Mouse (Mus musculus) spleen, postnatal 14 days (tissue): ENCODE results near the gene Ranbp1.
A peak's percentile ranks its signal among the peaks of the same experiment; 100 is the strongest.

ENCODE experiments used
- DNase-seq, 2 experiments: peaks; one replicate each; pipeline ENCODE4 v3.0.0; 2021 to 2022; ENCODE audit warnings: low spot score in 2 of 2

Gene Ranbp1

GRCm38 (mm10) chr16:18234671-18235388 is 13.7 kb downstream of the Ranbp1 start, which contains the start of gene Zdhhc8:
Gene Zdhhc8, minus strand, starts transcription at chr16:18235136.
- DNase-seq: peak in 1 of 2 experiments; percentile 34

DNA sequence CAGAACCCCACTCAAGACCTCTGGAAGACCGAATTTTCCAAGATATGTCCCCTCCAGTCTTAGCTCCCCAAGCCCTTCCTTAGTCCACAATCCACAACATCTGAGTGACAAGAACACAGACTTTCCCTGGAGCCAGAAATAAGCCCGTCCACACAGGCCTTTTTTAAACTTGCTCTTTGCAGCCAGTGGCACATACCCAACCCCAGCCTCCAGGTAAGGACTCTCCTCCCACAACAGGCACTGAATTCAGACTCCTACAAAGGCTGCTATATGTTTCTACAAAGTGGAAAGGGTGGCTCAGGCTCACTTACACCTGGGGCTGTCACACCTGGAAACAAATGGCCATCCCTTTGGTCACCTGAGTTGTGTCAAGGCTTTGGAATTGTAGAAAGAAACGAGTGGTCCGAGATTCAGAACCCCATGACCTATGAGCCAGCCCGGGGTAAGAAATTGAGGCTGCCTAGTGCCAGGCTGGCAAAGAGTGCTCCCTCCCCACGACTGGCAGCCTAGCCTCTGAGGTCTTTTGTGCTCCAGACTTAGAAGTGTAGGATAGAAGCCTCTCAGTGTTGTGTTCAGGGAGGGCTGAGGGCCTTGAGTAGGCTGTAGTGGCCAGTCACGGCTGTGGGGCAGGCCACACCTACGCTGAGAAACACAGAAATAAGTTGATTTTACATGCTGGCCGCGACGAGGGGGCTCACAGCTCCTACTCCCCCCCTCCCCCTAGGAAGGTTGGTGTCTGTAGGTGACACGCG is 14.4 kb downstream of the Ranbp1 start:
- DNase-seq: no peak

DNA sequence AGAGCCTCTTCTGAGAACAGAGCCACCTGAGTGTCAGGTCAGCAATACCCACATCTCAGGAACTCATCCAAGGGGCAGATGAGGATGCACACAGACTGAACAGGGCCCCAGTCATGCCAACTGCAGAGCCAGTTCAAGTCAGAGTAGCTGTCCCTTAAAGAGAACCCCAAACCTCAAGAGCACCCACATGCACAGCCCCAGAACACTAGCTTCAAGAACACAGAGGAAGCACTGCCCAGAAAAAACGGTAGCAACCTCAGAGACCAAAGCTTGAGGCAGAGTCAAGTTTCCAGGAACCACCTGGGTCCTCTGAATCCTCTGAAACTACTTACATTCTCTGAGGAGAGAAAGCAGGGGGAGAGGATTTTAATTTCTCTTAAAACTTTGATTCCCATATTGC is 15.1 kb downstream of the Ranbp1 start:
- DNase-seq: no peak

GRCm38 (mm10) chr16:18231451-18231850 is 17.1 kb downstream of the Ranbp1 start:
- no peak for DNase-seq

DNA sequence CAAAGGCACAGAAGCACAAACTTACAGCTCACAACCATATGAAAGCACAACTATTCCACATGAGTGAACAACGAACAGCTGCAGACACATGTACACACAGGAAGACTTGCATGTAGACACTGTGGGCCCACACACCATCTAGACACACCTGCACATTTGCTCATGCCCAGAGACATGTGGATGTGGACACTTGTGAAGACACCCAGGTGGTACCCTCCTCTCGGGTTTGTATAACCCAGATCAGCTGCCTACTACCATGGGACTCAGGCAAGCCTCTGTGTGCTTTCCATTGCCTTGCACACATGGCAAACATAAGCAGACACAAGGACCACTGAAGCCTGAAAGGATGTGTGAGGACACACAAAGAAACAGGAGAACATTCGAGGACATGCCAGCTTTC is 17.5 kb downstream of the Ranbp1 start:
- no peak for DNase-seq

DNA sequence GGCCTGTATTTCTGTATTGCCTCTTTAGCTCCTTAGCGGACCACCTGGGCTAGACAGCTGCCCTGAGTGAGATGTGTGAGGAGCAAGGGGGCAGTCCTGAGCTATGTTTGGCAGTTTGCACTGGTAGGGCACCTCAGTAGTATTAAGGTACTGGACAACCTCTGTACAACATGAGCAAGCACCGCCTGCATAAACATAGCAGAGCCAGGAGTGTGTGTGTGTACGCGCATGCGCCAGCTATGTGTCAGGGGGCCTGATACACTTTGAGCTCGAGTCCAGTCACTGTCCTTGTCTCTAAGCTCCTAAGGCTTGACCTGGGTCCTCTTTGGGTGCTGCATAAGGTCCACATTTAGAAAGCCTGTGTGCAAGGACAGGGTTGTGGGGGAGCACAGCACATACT is 17.9 kb downstream of the Ranbp1 start:
- DNase-seq: no peak

- DNase-seq: no peak
Observed at GRCm38 (mm10) chr16:18229622-18230021, 18.9 kb downstream of the Ranbp1 start.

DNA sequence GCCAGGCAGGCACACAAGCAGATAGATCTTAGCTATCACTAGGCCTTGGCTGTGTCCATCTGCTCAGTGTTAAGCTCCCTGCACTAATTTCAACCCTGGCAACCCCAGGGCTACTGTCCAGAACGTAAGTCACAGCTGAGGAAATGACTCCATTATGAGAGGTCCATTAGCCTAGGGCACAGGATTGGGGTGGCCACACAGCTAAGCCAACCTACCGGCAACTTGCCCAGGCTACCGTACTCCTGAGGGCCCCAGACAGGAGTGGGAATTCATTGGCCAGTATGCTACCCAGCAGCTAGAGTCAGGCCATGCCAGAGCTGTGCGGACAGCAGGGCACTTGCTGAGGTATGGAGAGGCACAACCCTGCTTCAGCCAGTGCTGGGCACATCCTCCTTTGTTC is 19.7 kb downstream of the Ranbp1 start:
- no peak for DNase-seq

DNA sequence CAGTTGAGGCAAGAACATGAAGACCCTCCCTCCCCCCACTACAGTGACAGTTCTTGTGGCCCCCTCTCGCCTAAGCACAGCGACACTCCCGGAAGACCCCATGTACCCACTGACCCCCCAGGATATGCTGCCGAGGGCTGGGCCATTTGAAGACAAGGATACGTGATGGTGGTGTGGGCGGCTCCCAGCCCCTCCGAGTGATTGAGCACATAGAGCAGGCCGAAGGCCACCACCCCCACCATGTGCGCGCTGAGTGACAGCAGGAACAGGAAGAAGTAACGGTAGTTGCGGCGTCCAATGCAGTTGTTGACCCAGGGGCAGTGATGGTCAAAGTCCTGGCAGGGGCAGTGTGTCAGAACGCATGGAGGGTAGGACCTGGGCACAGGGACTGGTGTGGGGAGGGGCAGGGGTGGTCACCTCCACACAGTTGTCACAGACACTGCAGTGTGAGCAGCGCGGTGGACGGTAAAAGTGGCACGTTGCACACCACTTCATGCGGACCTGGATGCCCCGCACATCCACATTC is 20.6 kb downstream of the Ranbp1 start:
- no peak for DNase-seq

DNA sequence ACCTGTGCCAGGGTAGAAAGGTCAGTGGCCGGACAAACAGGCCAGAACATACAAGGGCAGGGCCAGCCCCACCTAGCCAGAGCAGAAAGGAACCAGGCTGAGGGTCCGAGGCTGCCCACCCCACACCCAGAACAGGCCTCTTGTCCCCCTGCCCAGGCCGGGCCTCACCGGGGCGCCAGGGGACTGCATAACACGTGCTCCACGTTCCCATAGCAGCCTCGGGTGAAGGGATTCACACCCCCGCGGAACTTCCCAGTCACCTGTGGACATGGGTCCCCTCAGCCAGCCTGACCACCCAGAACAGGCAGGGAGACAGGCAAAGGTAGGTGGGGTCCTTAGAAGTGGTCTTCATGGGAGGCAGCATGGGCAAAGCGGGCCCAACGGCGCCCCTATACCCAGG is 21.3 kb downstream of the Ranbp1 start:
- no peak for DNase-seq

GRCm38 (mm10) chr16:18222188-18222587 is 26.3 kb downstream of the Ranbp1 start:
- DNase-seq: no peak

- no peak for DNase-seq
Observed at GRCm38 (mm10) chr16:18221543-18221898, 27.0 kb downstream of the Ranbp1 start.

GRCm38 (mm10) chr16:18220856-18221542 is 27.5 kb downstream of the Ranbp1 start:
- no peak for DNase-seq

DNA sequence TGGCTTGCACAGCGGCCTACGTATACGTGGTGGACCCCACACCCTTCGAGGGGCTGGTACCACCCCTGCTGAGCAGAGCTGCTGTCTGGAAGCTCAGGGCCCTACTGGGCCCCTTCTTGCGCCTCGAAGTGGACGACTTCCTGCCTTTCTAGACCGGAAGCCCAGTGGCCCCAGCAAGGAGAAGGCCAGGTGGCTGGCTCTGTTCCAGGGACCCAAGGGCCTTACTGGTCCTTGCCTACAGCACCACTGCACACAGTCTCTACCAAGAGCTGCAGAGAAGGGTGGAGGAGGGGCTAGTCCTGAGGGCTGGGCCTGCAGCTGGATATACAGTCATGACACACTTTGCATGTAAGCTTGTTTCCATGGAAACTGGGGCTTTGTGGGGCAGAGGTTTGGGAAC is 28.5 kb downstream of the Ranbp1 start:
- no peak for DNase-seq

DNA sequence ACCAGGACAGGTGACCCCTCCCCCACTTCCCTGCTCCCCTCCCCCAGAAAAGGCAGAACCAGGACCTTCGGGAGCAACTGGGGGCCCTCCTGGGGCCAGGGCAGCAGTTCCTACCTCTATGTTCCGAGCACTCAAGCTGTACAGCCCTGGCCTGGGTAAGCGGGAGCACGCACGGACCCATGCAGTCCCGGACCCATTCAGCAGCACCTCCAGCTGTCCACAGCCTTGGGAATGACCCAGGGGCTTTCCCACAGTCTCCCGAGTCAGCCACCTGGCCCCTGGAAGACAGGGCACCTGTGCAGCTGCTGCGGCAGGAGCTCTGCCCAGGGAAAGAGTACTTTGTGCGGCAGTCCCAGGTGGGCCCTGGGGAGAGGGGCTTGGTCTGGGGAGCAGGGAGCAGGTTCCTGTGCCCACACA is 29.9 kb downstream of the Ranbp1 start:
- DNase-seq: no peak

- no peak for DNase-seq
Observed at GRCm38 (mm10) chr16:18217579-18217978, 31.0 kb downstream of the Ranbp1 start, which contains the start of gene Ccdc188. Gene Ccdc188, plus strand, starts transcription at chr16:18217879.

DNA sequence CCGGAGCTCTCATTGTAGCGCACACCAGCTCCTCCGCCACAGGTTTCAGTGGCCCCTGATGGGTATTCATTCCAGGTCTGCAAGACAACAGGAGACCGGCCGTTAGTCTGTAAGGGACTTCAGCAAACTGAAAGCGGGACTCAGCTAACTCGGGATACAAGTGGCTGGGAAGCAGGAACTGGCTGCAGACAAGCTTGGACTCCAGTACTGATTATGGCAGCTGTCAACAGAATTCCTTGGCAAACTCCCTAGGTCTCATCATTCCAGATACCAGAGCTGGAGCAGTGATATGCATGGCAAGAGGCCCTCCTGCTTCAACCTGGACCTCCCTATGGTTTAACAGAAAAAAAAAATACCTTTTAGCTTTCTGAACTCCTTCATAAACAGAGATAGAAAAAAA is 33.7 kb downstream of the Ranbp1 start:
- DNase-seq: no peak

DNA sequence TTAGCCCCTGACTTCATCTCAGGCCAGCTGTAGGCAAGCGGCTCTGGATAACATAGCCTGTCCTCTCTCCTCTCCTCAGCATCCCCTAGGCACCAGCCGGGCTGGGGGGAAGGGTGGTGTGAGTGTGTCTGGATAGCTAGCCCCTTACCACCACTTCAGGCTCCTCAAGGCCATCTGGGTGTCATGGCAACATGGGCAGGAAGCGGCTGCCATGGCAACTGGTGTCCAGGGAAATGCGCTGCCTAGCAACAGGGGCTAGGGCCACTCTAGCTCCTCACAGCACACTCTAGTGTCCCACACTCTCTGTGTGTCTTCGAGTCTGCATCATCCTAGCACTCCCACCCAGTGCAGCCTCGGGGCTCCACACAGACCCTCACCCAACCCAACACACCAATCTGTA is 34.8 kb downstream of the Ranbp1 start:
- no peak for DNase-seq

DNA sequence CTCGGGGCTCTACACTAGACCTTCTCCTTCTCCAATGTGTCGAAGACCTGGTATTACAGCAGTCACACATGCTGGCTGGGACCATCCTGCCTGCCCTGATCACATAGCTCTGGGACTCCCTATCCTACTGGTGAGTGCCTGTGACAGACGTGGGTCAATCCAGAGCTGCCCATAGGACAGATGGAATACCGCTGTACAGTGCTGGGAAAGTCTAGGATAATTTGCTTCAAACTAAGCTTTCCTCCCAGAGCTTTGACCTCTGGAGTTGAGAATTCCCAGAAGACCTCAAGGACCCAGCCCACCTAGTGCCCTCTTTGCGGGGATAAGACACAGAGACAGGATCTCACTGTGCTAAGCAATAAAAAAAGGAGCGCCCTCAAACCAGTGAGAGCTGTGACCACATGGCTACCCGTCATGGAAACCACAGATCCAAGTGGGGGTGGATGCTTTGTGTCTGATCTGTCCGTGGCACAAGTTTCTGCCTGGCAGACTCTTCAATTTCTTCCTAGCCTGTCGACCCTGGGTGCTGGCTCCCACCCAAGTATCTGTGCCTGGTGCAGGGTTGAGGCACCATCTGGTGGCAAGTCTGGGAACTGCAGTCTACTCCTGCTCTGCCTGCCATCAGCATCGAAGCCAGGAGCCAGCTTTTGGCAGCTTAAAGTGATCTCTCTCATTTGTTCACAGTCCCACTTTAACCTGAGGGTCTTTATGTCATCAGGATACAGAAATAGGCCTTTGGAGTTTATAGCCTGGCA is 36.9 kb downstream of the Ranbp1 start:
- DNase-seq: peak; percentile 52 to 73

DNA sequence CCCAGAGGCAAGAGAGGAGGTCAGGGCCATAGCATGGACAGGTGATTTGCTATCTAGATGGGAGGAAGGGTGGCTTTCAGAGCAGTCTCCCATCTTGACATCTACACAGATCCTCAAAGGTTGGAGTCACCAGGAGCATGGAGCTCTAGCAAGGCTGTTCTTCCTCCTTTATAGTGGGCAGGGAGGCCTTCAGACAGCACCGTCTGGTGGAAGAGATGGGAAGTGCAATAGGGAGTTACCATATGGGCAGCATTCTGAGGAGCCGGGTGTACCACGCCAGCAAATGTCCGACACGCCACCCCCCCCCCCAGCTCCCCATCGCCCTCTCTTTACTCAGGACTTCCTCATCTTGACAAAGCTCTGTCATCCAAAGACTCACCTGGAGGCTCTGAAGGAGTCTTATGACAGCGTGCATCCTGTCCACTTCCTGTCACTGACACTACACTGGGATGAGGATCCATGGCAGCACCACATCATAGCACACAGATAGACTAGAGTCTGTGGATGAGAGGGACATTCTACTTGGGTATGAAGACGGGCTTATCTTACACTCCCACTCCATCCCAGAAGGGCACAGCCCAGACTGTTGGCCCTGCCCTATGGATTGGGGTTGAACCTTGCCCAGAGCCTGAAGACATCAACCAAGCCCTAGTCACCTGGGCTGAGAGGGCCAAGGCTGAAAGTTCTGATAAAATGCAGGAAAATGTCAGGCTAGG is 37.7 kb downstream of the Ranbp1 start:
- DNase-seq: peak in 1 of 2 experiments; percentile 56
